Mouse (Mus musculus): ENCODE results near the gene Rps3. TPM values are rescaled to one million over a fixed set of nuclear protein-coding genes. Genes with fewer than 3 reads are reported as not detected.

The Rps3 gene
- polyA plus RNA-seq (2012; fragmentation: generic; extraction: Trizol) = 1,000 to 10,000 TPM; 2,305 to 4,015 TPM

DNA sequence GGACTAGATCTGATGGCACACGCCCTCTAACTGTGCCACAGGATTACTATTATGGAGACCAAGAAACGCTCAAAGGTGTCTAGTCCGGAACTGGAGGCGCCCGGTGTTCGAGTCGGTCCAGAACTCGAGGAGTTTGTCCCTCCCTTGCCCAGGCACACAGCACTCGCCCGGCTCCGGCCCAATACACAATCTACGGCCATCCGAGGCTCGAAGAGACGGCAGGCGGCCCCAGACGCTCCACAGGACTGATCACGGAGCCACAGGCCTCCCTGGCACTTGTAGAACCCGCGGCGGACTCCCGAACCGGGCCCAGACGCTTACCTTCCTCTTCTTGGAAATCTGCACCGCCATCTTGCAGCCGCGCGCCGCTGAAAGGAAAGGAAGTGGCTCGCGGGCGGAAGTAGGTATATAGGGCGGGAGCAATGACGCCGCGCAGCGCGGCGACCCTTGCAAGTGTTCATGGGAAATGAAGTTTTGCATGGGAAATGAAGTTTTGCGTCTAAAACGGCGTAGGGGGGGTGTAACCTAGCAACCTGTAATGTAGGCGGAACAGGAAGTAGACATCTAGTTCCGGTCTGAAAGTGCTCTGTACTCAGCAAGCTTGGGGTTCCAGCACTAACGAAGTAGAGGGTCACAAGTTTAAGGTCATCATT, at the start of gene Rps3:
Gene Rps3, minus strand, starts transcription at position 468 of the 653 bp plus-strand sequence.

DNA sequence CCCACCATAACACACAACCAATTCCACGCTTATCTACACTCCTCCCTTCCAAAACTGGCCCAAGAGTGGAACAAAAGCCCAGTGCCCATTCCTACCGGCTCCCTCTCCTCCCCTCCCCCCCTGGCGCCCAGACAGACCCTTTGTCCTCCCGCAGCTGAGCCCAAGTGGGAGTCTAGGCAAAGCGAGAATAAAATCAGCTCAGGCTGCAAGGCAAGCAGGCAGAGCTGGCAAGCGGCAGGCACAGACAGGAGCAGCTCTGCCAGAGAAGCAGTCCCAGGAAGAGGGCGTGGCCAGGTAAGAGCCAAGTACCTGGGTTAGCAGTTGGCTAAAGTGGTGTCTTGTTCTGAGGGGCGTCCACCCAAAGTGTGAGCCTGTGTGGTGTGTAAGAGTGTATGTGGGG, 17.7 kb downstream of the Rps3 start, which contains the start of gene Klhl35:
Gene Klhl35, plus strand, starts transcription at position 194 of the 400 bp plus-strand sequence.

Other genes with a start within 250 kb of the Rps3 start
- gene Mogat2, start 245.1 kb downstream of the Rps3 start, polyA plus RNA-seq (2012; fragmentation: generic; extraction: Trizol) = under 1 TPM; 0.57 to 0.89 TPM
- 10 to 100 TPM; 37.9 to 42.3 TPM for gene Map6, start 216.3 kb downstream of the Rps3 start, polyA plus RNA-seq (2012; fragmentation: generic; extraction: Trizol)
- 1,000 to 10,000 TPM in 1 of 2 experiments, 100 to 1,000 TPM in 1; 299 to 1,092 TPM for gene Serpinh1, start 130.5 kb downstream of the Rps3 start, polyA plus RNA-seq (2012; fragmentation: generic; extraction: Trizol)
- gene Gdpd5, start 102.3 kb downstream of the Rps3 start, polyA plus RNA-seq (2012; fragmentation: generic; extraction: Trizol) = 10 to 100 TPM in 1 of 2 experiments, 1 to 10 TPM in 1; 8.4 to 14.2 TPM
- not detected for gene Klhl35, start 17.7 kb downstream of the Rps3 start, polyA plus RNA-seq (2012; fragmentation: generic; extraction: Trizol)
- gene Arrb1, start 51.7 kb upstream of the Rps3 start, polyA plus RNA-seq (2012; fragmentation: generic; extraction: Trizol) = 10 to 100 TPM in 1 of 2 experiments, 1 to 10 TPM in 1; 3.4 to 11.8 TPM
- not detected for gene Tpbgl, start 143.4 kb upstream of the Rps3 start, polyA plus RNA-seq (2012; fragmentation: generic; extraction: Trizol)
- not detected for gene Slco2b1, start 227.6 kb upstream of the Rps3 start, polyA plus RNA-seq (2012; fragmentation: generic; extraction: Trizol)
- not detected for gene Olfr520, start 246.5 kb upstream of the Rps3 start, polyA plus RNA-seq (2012; fragmentation: generic; extraction: Trizol)

Measured in C3H10T1/2 (cell line).